In genomic region chr17:44398231-44398630, GRCm38 (mm10) we compare ENCODE assay signal across 28 mouse cellular contexts.
DNase-seq lines count a peak whose midpoint lies in the region; ATAC-seq and TF ChIP-seq lines count a peak whose summit lies in the region.
"Had no signal": no experiment of that assay in that cellular context is flagged by ENCODE, and none has a peak within 500 bp of the region (broad histone marks: within the 10 kb centered on the region; RNA-seq: fewer than 3 reads in every experiment).

No protein-coding gene starts in this region.

- WGBS in forebrain, embryonic 15.5 days: 32% methylated on average over 5 of the region's 5 CpGs
- WGBS in forebrain, postnatal 0 days: 35% methylated on average over 5 of the region's 5 CpGs
- WGBS in midbrain, embryonic 13.5 days: 49% methylated on average over 5 of the region's 5 CpGs
- 62% methylated on average over 5 of the region's 5 CpGs for WGBS in midbrain, postnatal 0 days
- 37% methylated on average over 5 of the region's 5 CpGs for WGBS in hindbrain, embryonic 15.5 days
- WGBS in neural tube, embryonic 14.5 days: 33% methylated on average over 5 of the region's 5 CpGs

- TF ChIP-seq CTCF in forebrain, postnatal 0 days (IDR thresholded peaks at IDR 0.05; ENCODE audit: low read depth): no peak
- TF ChIP-seq CTCF in midbrain, postnatal 0 days (IDR thresholded peaks at IDR 0.05): no peak

- H3K9me3 ChIP-seq in forebrain, embryonic 15.5 days: no peaks in the 10 kb centered on the region
- H3K9me3 ChIP-seq in forebrain, postnatal 0 days (ENCODE audit: low read length): no peaks in the 10 kb centered on the region
- H3K9me3 ChIP-seq in midbrain, embryonic 13.5 days: no peaks in the 10 kb centered on the region
- no peaks in the 10 kb centered on the region for H3K9me3 ChIP-seq in midbrain, postnatal 0 days (ENCODE audit: low read length)
- H3K9me3 ChIP-seq in hindbrain, embryonic 15.5 days: no peaks in the 10 kb centered on the region
- no peaks in the 10 kb centered on the region for H3K9me3 ChIP-seq in neural tube, embryonic 14.5 days (ENCODE audit: control insufficient read depth, low read length)
- H3K9me3 ChIP-seq: limb, embryonic 15.5 days; liver, embryonic 13.5 days had no signal

- peaks cover 71% of the 10 kb centered on the region for H3K27me3 ChIP-seq in forebrain, embryonic 15.5 days
- peaks cover 33% of the 10 kb centered on the region for H3K27me3 ChIP-seq in forebrain, postnatal 0 days (ENCODE audit: insufficient read depth, low read length)
- H3K27me3 ChIP-seq in midbrain, embryonic 13.5 days: peaks cover 5% of the 10 kb centered on the region; the same call in 1 of the 2 replicates
- no peaks in the 10 kb centered on the region for H3K27me3 ChIP-seq in midbrain, postnatal 0 days (ENCODE audit: insufficient read depth, low read length)
- peaks cover 18% of the 10 kb centered on the region; the same call in 1 of the 2 replicates for H3K27me3 ChIP-seq in hindbrain, embryonic 15.5 days
- H3K27me3 ChIP-seq in neural tube, embryonic 14.5 days (ENCODE audit: control insufficient read depth, insufficient read depth, low read length): no peaks in the 10 kb centered on the region
- H3K27me3 ChIP-seq: limb, embryonic 15.5 days; liver, embryonic 13.5 days had no signal

- peaks cover 6% of the 10 kb centered on the region for H3K4me1 ChIP-seq in forebrain, embryonic 15.5 days
- H3K4me1 ChIP-seq in forebrain, postnatal 0 days (ENCODE audit: insufficient read depth): 0 out of 2 replicates have a peak, but pooled peaks cover 3% of the 10 kb centered on the region
- peaks cover 5% of the 10 kb centered on the region; the same call in 1 of the 2 replicates for H3K4me1 ChIP-seq in midbrain, embryonic 13.5 days (replicated peaks)
- no peaks in the 10 kb centered on the region for H3K4me1 ChIP-seq in midbrain, postnatal 0 days (ENCODE audit: insufficient read depth, low read length)
- peaks cover 9% of the 10 kb centered on the region for H3K4me1 ChIP-seq in hindbrain, embryonic 15.5 days (replicated peaks)
- 0 out of 2 replicates have a peak, but pooled peaks cover 2% of the 10 kb centered on the region for H3K4me1 ChIP-seq in neural tube, embryonic 14.5 days (ENCODE audit: control insufficient read depth, insufficient read depth, low read length)
- H3K4me1 ChIP-seq: limb, embryonic 15.5 days; liver, embryonic 13.5 days had no signal

- no peak overlapping the region for H3K9ac ChIP-seq in forebrain, embryonic 15.5 days (replicated peaks)
- H3K9ac ChIP-seq in forebrain, postnatal 0 days: no peak overlapping the region
- H3K9ac ChIP-seq in midbrain, embryonic 13.5 days (replicated peaks): no peak overlapping the region
- H3K9ac ChIP-seq in midbrain, postnatal 0 days (replicated peaks; ENCODE audit: low read length, poor library complexity, severe bottlenecking): no peak overlapping the region
- H3K9ac ChIP-seq in hindbrain, embryonic 15.5 days: no peak overlapping the region
- H3K9ac ChIP-seq in neural tube, embryonic 14.5 days (replicated peaks; ENCODE audit: low read depth, low read length): no peak overlapping the region
- H3K9ac ChIP-seq: limb, embryonic 15.5 days; liver, embryonic 13.5 days had no signal

- H3K27ac ChIP-seq in forebrain, embryonic 15.5 days (replicated peaks): no peak overlapping the region
- H3K27ac ChIP-seq in forebrain, postnatal 0 days (ENCODE audit: low read depth, low read length): no peak overlapping the region
- H3K27ac ChIP-seq in midbrain, embryonic 13.5 days: no peak overlapping the region
- H3K27ac ChIP-seq in midbrain, postnatal 0 days (ENCODE audit: low read depth, low read length): no peak overlapping the region
- H3K27ac ChIP-seq in hindbrain, embryonic 15.5 days (replicated peaks): no peak overlapping the region
- no peak overlapping the region for H3K27ac ChIP-seq in neural tube, embryonic 14.5 days (ENCODE audit: low read depth, low read length)
- H3K27ac ChIP-seq: layer of hippocampus, adult 2 months; limb, embryonic 15.5 days; liver, embryonic 13.5 days; macrophage; stomach, postnatal 0 days had no signal

- no peak overlapping the region for H3K4me3 ChIP-seq in forebrain, embryonic 15.5 days
- no peak overlapping the region for H3K4me3 ChIP-seq in forebrain, postnatal 0 days (ENCODE audit: low read depth, low read length)
- H3K4me3 ChIP-seq in midbrain, embryonic 13.5 days (replicated peaks): no peak overlapping the region
- no peak overlapping the region for H3K4me3 ChIP-seq in midbrain, postnatal 0 days (ENCODE audit: low read depth, low read length)
- H3K4me3 ChIP-seq in hindbrain, embryonic 15.5 days: no peak overlapping the region
- no peak overlapping the region for H3K4me3 ChIP-seq in neural tube, embryonic 14.5 days (ENCODE audit: low read depth, low read length)
- H3K4me3 ChIP-seq: layer of hippocampus, adult 2 months; limb, embryonic 15.5 days; liver, embryonic 13.5 days had no signal

- ATAC-seq in forebrain, embryonic 15.5 days (replicated peaks): peak; percentile 63
- no peak for ATAC-seq in forebrain, postnatal 0 days
- 0 out of 2 replicates have a peak, but pooled peaks have one; percentile 9 for ATAC-seq in midbrain, embryonic 13.5 days
- no peak for ATAC-seq in midbrain, postnatal 0 days (ENCODE audit: low FRiP score)
- peak; percentile 30; the same call in 1 of the 2 replicates for ATAC-seq in hindbrain, embryonic 15.5 days (ENCODE audit: low FRiP score, low read depth)
- peak; percentile 54; the same call in 1 of the 2 replicates for ATAC-seq in neural tube, embryonic 14.5 days (ENCODE audit: low read depth)
- ATAC-seq: inflammation-experienced regulatory T-cells, adult 6 months had no signal

- no peak for DNase-seq in forebrain, postnatal 0 days
- DNase-seq in midbrain, postnatal 0 days (ENCODE audit: low spot score): no peak
- no peak for DNase-seq in gastrocnemius, adult 8-10 months (ENCODE audit: low spot score in 2 of 2)
- DNase-seq: adrenal gland, postnatal 25 days; B cell, adult 2 months; cerebellum, adult 11-12 months; cerebellum, adult 9-11 months; gastrocnemius, postnatal 25 days; heart, adult 11 months; heart, postnatal 36 days; kidney, adult 11 months; kidney, postnatal 36 days; liver, embryonic 13.5 days; lung, adult 2 months; lung, postnatal 10 days; right cerebral cortex, adult 18-20 months; thymus, adult 18-20 months; thymus, postnatal 25 days had no signal

- no peak overlapping the region for H3K4me2 ChIP-seq in forebrain, embryonic 15.5 days (replicated peaks)
- no peak overlapping the region for H3K4me2 ChIP-seq in forebrain, postnatal 0 days (ENCODE audit: low read depth)
- no peak overlapping the region for H3K4me2 ChIP-seq in midbrain, embryonic 13.5 days (replicated peaks)
- no peak overlapping the region for H3K4me2 ChIP-seq in midbrain, postnatal 0 days (ENCODE audit: low read depth, low read length, poor library complexity, severe bottlenecking)
- no peak overlapping the region for H3K4me2 ChIP-seq in hindbrain, embryonic 15.5 days
- no peak overlapping the region for H3K4me2 ChIP-seq in neural tube, embryonic 14.5 days (ENCODE audit: low read depth, low read length)
- H3K4me2 ChIP-seq: heart, embryonic 11.5 days; limb, embryonic 15.5 days; liver, embryonic 13.5 days had no signal

- H3K36me3 ChIP-seq in forebrain, embryonic 15.5 days: no peaks in the 10 kb centered on the region
- H3K36me3 ChIP-seq in forebrain, postnatal 0 days (ENCODE audit: insufficient read depth): no peaks in the 10 kb centered on the region
- no peaks in the 10 kb centered on the region for H3K36me3 ChIP-seq in midbrain, embryonic 13.5 days
- H3K36me3 ChIP-seq in midbrain, postnatal 0 days (ENCODE audit: insufficient read depth, low read length): no peaks in the 10 kb centered on the region
- H3K36me3 ChIP-seq in hindbrain, embryonic 15.5 days: no peaks in the 10 kb centered on the region
- H3K36me3 ChIP-seq in neural tube, embryonic 14.5 days (ENCODE audit: control insufficient read depth, insufficient read depth, low read length): no peaks in the 10 kb centered on the region
- H3K36me3 ChIP-seq: limb, embryonic 15.5 days; liver, embryonic 13.5 days had no signal

Comparison
In these comparisons a context has a peak if more than half of its experiments do, and no peak if none do; other contexts are left out.
1. ATAC-seq: peak in forebrain, embryonic 15.5 days (single experiment), midbrain, embryonic 13.5 days (single experiment), hindbrain, embryonic 15.5 days (single experiment) and neural tube, embryonic 14.5 days (single experiment); none in forebrain, postnatal 0 days (single experiment) and midbrain, postnatal 0 days (single experiment).